Mouse (Mus musculus) heart, embryonic 11.5 days (tissue): ENCODE measurements around the gene 2700097O09Rik. TPM values are rescaled to one million over a fixed set of nuclear protein-coding genes. Genes with fewer than 3 reads are reported as not detected.
A peak's percentile ranks its signal among the peaks of the same experiment; 100 is the strongest.
"Not testable (repeated sequence)": the region's sequence is repeated elsewhere in the genome, so short reads cannot be mapped to it uniquely, and the experiment has no call there.

ENCODE experiments used
- ATAC-seq: fragments of 200-750 bp; cut with Nextera tagmentation; replicated peaks from 2 replicates; pipeline ENCODE4 v1.8.0; 2017; ENCODE audit warnings: moderate library complexity; ENCODE audit not compliant: insufficient number of reproducible peaks, low FRiP score, low TSS enrichment
- H3K27ac ChIP-seq: fragments of 300-500 bp; sonication (generic); 2 replicates; pipeline ENCODE4 v1.5.1; 2014; ENCODE audit warnings: mild to moderate bottlenecking, low read depth, low read length
- H3K27me3 ChIP-seq: fragments of 300-500 bp; sonication (generic); 2 replicates; pipeline ENCODE4 v1.6.1; 2014; ENCODE audit warnings: mild to moderate bottlenecking, low read length, mixed read lengths; ENCODE audit not compliant: control insufficient read depth, insufficient read depth
- H3K36me3 ChIP-seq: fragments of 300-500 bp; sonication (generic); 2 replicates; pipeline ENCODE4 v1.6.1; 2014; ENCODE audit warnings: mild to moderate bottlenecking, low read length, moderate library complexity, mixed read lengths; ENCODE audit not compliant: control insufficient read depth, insufficient read depth
- H3K4me1 ChIP-seq: fragments of 300-500 bp; sonication (generic); 2 replicates; pipeline ENCODE4 v1.6.1; 2014; ENCODE audit warnings: low read length; ENCODE audit not compliant: control insufficient read depth, insufficient read depth
- H3K4me2 ChIP-seq: fragments of 300-500 bp; sonication (generic); 2 replicates; pipeline ENCODE4 v1.6.1; 2014; ENCODE audit warnings: mild to moderate bottlenecking, moderate library complexity
- H3K4me3 ChIP-seq: fragments of 300-500 bp; sonication (generic); 2 replicates; pipeline ENCODE4 v1.5.1; 2014; ENCODE audit warnings: low read depth, low read length
- H3K9ac ChIP-seq: fragments of 300-500 bp; sonication (generic); 2 replicates; pipeline ENCODE4 v1.6.1; 2014; ENCODE audit warnings: mild to moderate bottlenecking, low read depth, low read length, moderate library complexity
- H3K9me3 ChIP-seq: fragments of 300-500 bp; sonication (generic); replicated peaks from 2 replicates; pipeline ENCODE4 v1.6.1; 2016; ENCODE audit warnings: low read length; ENCODE audit not compliant: control insufficient read depth
- WGBS: fragments of 180-500 bp; shearing (Covaris S2); extraction: QIAGEN DNeasy Blood & Tissue Kit; methylation state at CpG from one replicate; pipeline ENCODE4 v1.1.7; 2014; ENCODE audit not compliant: insufficient replicate concordance; 5-methylcytosine and 5-hydroxymethylcytosine counted together
- polyA plus RNA-seq: library from polyadenylated mRNA; unstranded; fragments of >200 nt; fragmentation: Nextera tagmentation; extraction: Ambion mirVana; gene quantifications from 2 replicates; pipeline ENCODE4 v1.2.1, GENCODE M21; 2014

2700097O09Rik gene
- 25.6 and 31.5 TPM in 2 replicates for polyA plus RNA-seq

DNA sequence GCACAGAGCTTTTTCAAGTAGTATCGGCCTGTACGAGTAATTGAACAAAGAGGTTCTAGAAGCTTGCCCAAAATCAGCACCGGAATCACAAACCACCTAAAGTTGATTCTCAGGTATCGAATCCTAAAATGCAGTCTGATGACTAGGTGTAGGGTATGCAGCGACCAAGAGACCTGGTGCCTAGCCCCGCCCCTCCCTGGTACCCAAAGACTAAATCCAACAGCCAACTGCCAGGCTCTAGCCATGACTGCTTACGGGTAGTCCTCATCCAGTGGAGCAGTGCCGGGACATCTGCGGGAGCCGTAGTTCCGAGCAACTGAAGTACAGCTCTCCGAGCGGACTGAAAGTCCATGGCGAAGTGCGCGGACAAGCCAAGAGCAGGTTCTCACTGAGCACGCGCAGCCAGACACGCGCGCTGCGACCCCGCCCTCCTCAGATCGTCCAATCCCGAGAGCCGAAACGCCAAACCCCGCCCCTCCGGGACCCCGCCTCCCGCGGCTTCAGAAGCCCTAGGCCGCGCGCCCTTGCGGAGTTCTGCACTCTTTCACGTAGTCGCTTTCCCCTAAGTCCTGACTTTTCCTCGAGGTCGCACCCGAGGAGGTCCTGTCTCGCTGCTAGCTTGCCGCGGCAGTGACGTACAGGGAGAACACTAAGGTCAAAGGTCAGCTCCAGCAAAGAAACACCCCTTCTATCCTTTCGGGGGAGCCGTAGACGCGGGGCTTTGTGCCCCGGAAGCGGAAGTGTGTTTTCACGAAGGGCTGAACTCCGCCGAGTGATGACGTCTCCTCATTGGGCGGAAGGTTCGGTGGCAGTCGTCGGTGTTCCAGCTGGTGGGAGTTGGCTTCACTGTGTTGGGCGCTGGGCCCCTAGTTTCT lies at the start of gene 2700097O09Rik, which contains the start of gene Srp54a:
Gene 2700097O09Rik, minus strand, starts transcription at position 385 of the 875 bp plus-strand sequence.
Gene Srp54a, plus strand, starts transcription at position 537 of the 875 bp plus-strand sequence.
- ATAC-seq: peak; percentile 96
- not testable (repeated sequence) for H3K4me1 ChIP-seq
- under 1% methylated on average over 59 of the region's 60 CpGs for WGBS

DNA sequence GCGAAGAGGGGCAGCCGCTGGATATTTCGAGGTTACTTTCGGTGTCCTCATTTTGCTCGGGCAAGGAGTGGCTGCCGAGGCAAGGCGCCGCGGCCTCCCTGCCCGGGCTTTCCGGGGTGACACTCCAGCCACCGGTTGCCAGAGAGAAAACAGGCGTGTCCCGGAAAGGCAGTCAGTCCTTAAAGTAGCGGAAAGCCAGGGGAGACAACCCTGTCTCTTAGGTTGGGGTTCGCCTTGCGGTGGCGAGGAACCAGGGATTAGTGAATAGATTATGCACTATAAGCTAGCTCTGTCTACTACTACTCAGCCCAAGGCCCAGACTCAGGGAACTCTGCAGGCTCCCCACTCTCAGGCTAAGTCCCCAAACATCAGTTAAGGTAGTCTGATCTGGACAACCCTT lies 44.8 kb upstream of the 2700097O09Rik start:
- H3K4me1 ChIP-seq, H3K27me3 ChIP-seq, H3K27ac ChIP-seq, H3K4me3 ChIP-seq, H3K9me3 ChIP-seq, H3K4me2 ChIP-seq, H3K9ac ChIP-seq, H3K36me3 ChIP-seq: not testable (repeated sequence)
- WGBS: no CpG with 5 or more reads among the region's 18 CpGs
- ATAC-seq: peak; percentile 50; the same call in 1 of the 2 replicates

More for the DNA sequence above, at the start of gene 2700097O09Rik, which contains the start of gene Srp54a:
- not testable (repeated sequence) for H3K36me3 ChIP-seq, H3K9me3 ChIP-seq, H3K27me3 ChIP-seq
- Histone ChIP-seq H3K9ac (peak within 1 kb of the TSS; percentile 78), H3K4me2 (peak within 1 kb of the TSS; percentile 63), H3K4me3 (peak within 1 kb of the TSS; percentile 71), H3K27ac (peak within 1 kb of the TSS; percentile 77)

GRCm38 (mm10) chr12:55124242-55124641 lies 44.3 kb upstream of the 2700097O09Rik start, which contains the start of gene Fam177a:
Gene Fam177a (plus strand): TSS chr12:55124469.
- H3K27me3 ChIP-seq, H3K4me1 ChIP-seq, H3K36me3 ChIP-seq, H3K4me2 ChIP-seq, H3K27ac ChIP-seq, H3K4me3 ChIP-seq, H3K9ac ChIP-seq, H3K9me3 ChIP-seq: not testable (repeated sequence)
- ATAC-seq: peak; percentile 97
- no CpG with 5 or more reads among the region's 40 CpGs for WGBS

DNA sequence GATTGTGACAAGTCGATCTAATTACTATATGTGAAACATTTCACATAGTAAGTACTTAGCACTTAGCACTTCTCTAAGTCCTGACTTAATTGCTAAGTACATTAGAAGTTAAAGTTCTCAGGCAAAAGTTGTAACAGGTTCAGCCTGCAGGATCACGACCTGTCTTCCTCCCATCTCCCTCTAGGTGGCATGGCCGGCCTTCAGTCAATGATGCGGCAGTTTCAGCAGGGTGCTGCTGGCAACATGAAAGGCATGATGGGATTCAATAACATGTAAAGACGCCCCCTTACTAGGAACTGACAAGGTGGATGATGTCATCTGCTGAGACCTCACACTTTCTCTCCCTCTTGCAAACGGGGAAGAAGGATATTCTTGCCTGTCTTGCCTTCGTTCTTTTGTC lies 32.7 kb upstream of the 2700097O09Rik start:
- H3K9ac ChIP-seq, H3K36me3 ChIP-seq, H3K4me3 ChIP-seq, H3K9me3 ChIP-seq, H3K27ac ChIP-seq, ATAC-seq, H3K4me2 ChIP-seq, H3K27me3 ChIP-seq, H3K4me1 ChIP-seq: not testable (repeated sequence)
- WGBS: no CpG with 5 or more reads among the region's 7 CpGs

DNA sequence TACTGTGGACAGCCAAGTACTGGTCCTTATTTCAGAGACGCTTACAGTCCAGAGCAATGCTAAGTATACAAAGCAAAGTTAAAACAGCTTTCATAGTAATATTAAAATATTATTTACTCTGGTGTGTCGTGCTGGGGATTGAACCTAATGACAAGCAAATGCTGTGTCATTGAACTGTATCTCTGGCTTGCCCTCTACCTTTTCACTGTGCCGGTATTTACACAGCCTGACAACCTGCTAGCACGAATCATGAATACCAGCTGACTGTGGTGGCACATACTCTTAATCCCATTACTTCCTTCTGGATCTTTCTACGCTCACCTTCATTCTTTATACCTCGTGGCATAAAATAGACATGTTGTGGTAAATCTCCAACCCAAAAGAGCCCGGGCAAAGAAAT lies 12.2 kb upstream of the 2700097O09Rik start:
- not testable (repeated sequence) for H3K4me2 ChIP-seq, H3K36me3 ChIP-seq, H3K4me1 ChIP-seq, H3K4me3 ChIP-seq, H3K27ac ChIP-seq, H3K9ac ChIP-seq, H3K27me3 ChIP-seq, ATAC-seq, H3K9me3 ChIP-seq
- 95% methylated on average over 1 of the region's 7 CpGs for WGBS

DNA sequence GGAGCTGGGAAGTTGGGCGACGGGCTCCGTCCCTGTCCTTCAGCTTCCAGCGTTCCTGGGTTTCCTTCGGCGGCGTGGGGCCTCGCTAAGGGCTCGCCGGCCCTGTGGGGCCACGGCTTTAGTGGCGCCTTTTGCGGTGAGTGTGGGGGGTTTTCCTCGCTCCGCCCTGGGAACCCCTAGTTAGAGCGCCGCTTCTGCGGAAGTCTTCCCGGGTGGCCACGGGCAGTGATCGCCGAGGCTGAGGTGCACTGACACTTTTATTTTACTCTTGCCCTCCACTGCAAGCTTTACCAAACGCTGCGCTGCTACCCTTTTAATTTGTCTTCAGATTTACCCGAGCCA lies 662 bp upstream of the 2700097O09Rik start:
- peak overlapping the region; percentile 71 for H3K4me3 ChIP-seq
- WGBS: 0% methylated on average over 25 of the region's 25 CpGs

DNA sequence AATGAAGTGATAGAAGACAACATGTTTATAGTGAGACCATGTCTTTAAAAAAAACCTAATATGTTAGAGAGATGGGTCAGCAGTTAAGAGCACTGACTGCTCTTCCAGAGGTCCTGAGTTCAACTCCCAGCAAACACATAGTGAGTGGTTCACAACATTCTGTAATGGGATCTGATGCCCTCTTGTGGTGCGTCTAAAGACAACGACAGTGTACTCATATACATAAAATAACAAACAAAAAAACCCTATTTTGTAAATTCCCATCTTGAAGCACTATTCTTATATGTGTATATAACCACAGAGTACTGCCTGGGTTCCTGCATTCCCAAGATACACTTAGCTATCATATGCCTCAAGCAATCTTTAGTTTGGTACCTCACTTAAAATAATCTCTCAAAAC lies 1.2 kb downstream of the 2700097O09Rik start:
- not testable (repeated sequence) for H3K4me3 ChIP-seq, H3K4me2 ChIP-seq, H3K27ac ChIP-seq, H3K9me3 ChIP-seq, H3K9ac ChIP-seq, H3K4me1 ChIP-seq, ATAC-seq, H3K36me3 ChIP-seq, H3K27me3 ChIP-seq
- 47% methylated on average over 2 of the region's 2 CpGs for WGBS

More for the DNA sequence above, 662 bp upstream of the 2700097O09Rik start:
- H3K9me3 ChIP-seq, H3K4me1 ChIP-seq, H3K27me3 ChIP-seq, H3K36me3 ChIP-seq: not testable (repeated sequence)
- ATAC-seq: peak; percentile 63; the same call in 1 of the 2 replicates
- Histone ChIP-seq H3K4me2 (peak overlapping the region; percentile 52), H3K9ac (peak overlapping the region; percentile 78), H3K27ac (peak overlapping the region; percentile 77)

GRCm38 (mm10) chr12:55075296-55075695 lies 4.6 kb downstream of the 2700097O09Rik start:
- no peak for ATAC-seq
- Histone ChIP-seq H3K4me2 (no peak overlapping the region), H3K27ac (no peak overlapping the region), H3K36me3 (no peaks in the 10 kb centered on the region), H3K27me3 (no peaks in the 10 kb centered on the region), H3K4me1 (peaks cover 2% of the 10 kb centered on the region; the same call in 1 of the 2 replicates), H3K4me3 (no peak overlapping the region), H3K9ac (no peak overlapping the region), H3K9me3 (no peaks in the 10 kb centered on the region)
- 99% methylated on average over 2 of the region's 2 CpGs for WGBS
